Mouse (Mus musculus): ENCODE measurements at regions not wholly inside any gene's neighbourhood (a gene's known extent, or its start where the extent isn't known, plus 50 kb on each side); places are given as distances from the start of the nearest gene placed in this dataset.

DNA sequence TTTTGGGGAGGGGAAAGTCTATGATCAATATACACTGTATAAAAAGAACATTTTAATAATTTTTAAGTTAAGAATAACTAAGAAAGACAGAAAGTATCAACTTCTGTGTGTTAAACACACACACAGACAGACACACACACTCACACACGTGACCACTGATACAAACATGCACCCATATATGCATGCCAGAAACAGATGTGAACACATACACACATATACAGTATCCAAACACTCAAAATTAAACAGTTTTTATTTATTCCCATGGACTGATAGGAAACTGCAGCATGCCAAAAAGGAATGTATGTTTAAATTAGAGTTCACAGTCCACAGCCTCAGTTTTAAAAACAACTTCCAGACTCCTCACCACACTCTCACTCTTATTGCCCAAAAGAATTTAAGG lies 203.4 kb upstream of the Tbl1x start:
- Histone ChIP-seq H3K9me3 (no peaks in the 10 kb centered on the region), H3K9ac (no peak overlapping the region), H3K4me3 (no peak overlapping the region), H3K27ac (no peak overlapping the region), H3K4me2 (no peak overlapping the region), H3K27me3 (no peaks in the 10 kb centered on the region), H3K4me1 (no peaks in the 10 kb centered on the region), H3K36me3 (no peaks in the 10 kb centered on the region)
- ATAC-seq (ENCODE audit: insufficient number of reproducible peaks, low FRiP score, low TSS enrichment, low read depth) = no peak
- 43% methylated on average over 1 of the region's 1 CpGs for WGBS

- H3K27ac ChIP-seq = no peak overlapping the region
- 66% methylated on average over 3 of the region's 3 CpGs for WGBS
- ATAC-seq (ENCODE audit: insufficient number of reproducible peaks, low FRiP score, low TSS enrichment, low read depth) = no peak
- no peaks in the 10 kb centered on the region for H3K4me1 ChIP-seq
- H3K4me2 ChIP-seq = no peak overlapping the region
- no peaks in the 10 kb centered on the region for H3K36me3 ChIP-seq
- no peak overlapping the region for H3K4me3 ChIP-seq
- H3K27me3 ChIP-seq = no peaks in the 10 kb centered on the region
- H3K9me3 ChIP-seq = no peaks in the 10 kb centered on the region
- H3K9ac ChIP-seq = no peak overlapping the region
Observed at GRCm38 (mm10) chrX:77314384-77314783, 196.4 kb upstream of the Tbl1x start.

- Histone ChIP-seq H3K4me2 (no peak overlapping the region), H3K9me3 (no peaks in the 10 kb centered on the region), H3K27ac (no peak overlapping the region), H3K4me1 (no peaks in the 10 kb centered on the region), H3K36me3 (no peaks in the 10 kb centered on the region), H3K9ac (no peak overlapping the region), H3K27me3 (no peaks in the 10 kb centered on the region), H3K4me3 (no peak overlapping the region)
- 38% methylated on average over 4 of the region's 4 CpGs for WGBS
- ATAC-seq (ENCODE audit: insufficient number of reproducible peaks, low FRiP score, low TSS enrichment, low read depth) = no peak
Observed at GRCm38 (mm10) chrX:77323644-77324043, 187.2 kb upstream of the Tbl1x start.

GRCm38 (mm10) chrX:77353181-77353580 lies 157.6 kb upstream of the Tbl1x start:
- Histone ChIP-seq H3K4me3 (no peak overlapping the region), H3K27me3 (no peaks in the 10 kb centered on the region), H3K36me3 (no peaks in the 10 kb centered on the region), H3K4me1 (no peaks in the 10 kb centered on the region), H3K9me3 (no peaks in the 10 kb centered on the region), H3K9ac (no peak overlapping the region), H3K27ac (no peak overlapping the region), H3K4me2 (no peak overlapping the region)
- 25% methylated on average over 2 of the region's 2 CpGs for WGBS
- no peak for ATAC-seq (ENCODE audit: insufficient number of reproducible peaks, low FRiP score, low TSS enrichment, low read depth)

- 62% methylated on average over 2 of the region's 2 CpGs for WGBS
- H3K27ac ChIP-seq = no peak overlapping the region
Observed at GRCm38 (mm10) chrX:77360551-77360950, 150.3 kb upstream of the Tbl1x start.

DNA sequence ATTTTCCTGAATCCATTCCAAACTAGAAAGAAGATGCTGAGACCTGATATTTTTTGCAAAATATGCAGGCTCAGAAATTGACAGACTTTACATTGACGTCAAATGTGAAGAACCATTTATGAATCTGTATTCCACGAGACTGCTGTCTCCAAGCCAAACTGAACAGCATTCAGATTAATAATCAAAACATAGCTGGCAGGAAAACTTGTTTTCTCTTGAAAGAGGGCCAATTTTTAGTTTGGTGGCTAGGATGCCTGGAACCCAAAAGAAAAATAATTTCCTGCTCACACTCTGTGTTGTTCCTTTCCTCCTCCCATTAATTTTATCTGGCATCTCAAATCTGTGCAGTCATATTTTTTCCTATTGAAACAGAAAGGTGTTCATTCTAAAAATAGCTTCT lies 149.7 kb upstream of the Tbl1x start:
- H3K27me3 ChIP-seq = no peaks in the 10 kb centered on the region
- no peak overlapping the region for H3K27ac ChIP-seq
- H3K4me1 ChIP-seq = no peaks in the 10 kb centered on the region
- no peak overlapping the region for H3K9ac ChIP-seq
- H3K4me3 ChIP-seq = no peak overlapping the region
- no peaks in the 10 kb centered on the region for H3K9me3 ChIP-seq
- 48% methylated on average over 2 of the region's 2 CpGs for WGBS
- ATAC-seq (ENCODE audit: insufficient number of reproducible peaks, low FRiP score, low TSS enrichment, low read depth) = no peak
- H3K36me3 ChIP-seq = no peaks in the 10 kb centered on the region
- no peak overlapping the region for H3K4me2 ChIP-seq

More at GRCm38 (mm10) chrX:77360551-77360950, 150.3 kb upstream of the Tbl1x start:
- Histone ChIP-seq H3K4me2 (no peak overlapping the region), H3K9ac (no peak overlapping the region), H3K4me1 (no peaks in the 10 kb centered on the region), H3K9me3 (no peaks in the 10 kb centered on the region), H3K27me3 (no peaks in the 10 kb centered on the region), H3K4me3 (no peak overlapping the region), H3K36me3 (no peaks in the 10 kb centered on the region)
- no peak for ATAC-seq (ENCODE audit: insufficient number of reproducible peaks, low FRiP score, low TSS enrichment, low read depth)

DNA sequence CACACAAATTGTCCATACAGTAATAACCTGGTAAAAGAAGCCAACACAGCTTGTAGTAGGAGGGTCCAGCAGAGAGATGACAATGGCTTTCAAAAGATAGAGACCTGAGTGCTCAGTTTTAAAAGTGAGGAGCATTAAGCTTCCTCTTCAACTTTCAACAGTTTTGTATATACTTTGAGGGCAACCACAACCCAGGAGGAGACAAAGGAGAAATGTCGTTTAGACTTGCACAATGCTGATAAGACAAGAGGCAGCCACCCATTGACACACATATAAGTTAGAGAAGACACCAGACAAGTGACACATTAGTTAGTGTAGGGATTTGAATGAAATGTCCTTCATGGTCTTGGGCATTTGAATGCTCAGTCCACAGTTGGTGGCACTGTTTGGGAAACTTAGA lies 147.2 kb upstream of the Tbl1x start:
- Histone ChIP-seq H3K27ac (no peak overlapping the region), H3K9ac (no peak overlapping the region), H3K4me2 (no peak overlapping the region), H3K4me1 (no peaks in the 10 kb centered on the region), H3K9me3 (no peaks in the 10 kb centered on the region), H3K4me3 (no peak overlapping the region), H3K36me3 (no peaks in the 10 kb centered on the region), H3K27me3 (no peaks in the 10 kb centered on the region)
- 65% methylated on average over 1 of the region's 1 CpGs for WGBS
- no peak for ATAC-seq (ENCODE audit: insufficient number of reproducible peaks, low FRiP score, low TSS enrichment, low read depth)

DNA sequence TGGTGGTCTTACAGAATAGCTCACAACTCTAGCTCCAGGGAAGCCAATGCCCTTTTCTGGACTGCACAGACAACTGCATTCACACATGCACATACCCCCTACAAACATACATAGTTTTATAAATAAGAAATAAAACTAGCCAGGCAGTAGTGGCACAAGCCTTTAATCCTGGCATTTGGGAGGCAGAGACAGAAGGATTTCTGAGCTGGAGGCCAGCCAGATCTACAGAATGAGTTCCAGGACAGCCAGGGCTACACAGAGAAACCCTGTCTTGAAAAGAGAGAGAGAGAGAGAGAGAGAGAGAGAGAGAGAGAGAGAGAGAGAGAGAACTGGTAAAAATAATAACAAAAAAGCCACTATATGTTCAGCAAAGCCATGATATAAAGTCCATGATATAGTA lies 143.5 kb upstream of the Tbl1x start:
- no peaks in the 10 kb centered on the region for H3K4me1 ChIP-seq
- no peak overlapping the region for H3K4me2 ChIP-seq
- no peaks in the 10 kb centered on the region for H3K27me3 ChIP-seq
- no peaks in the 10 kb centered on the region for H3K9me3 ChIP-seq
- ATAC-seq (ENCODE audit: insufficient number of reproducible peaks, low FRiP score, low TSS enrichment, low read depth) = no peak
- no peak overlapping the region for H3K27ac ChIP-seq
- no peak overlapping the region for H3K4me3 ChIP-seq
- H3K9ac ChIP-seq = no peak overlapping the region
- H3K36me3 ChIP-seq = no peaks in the 10 kb centered on the region

DNA sequence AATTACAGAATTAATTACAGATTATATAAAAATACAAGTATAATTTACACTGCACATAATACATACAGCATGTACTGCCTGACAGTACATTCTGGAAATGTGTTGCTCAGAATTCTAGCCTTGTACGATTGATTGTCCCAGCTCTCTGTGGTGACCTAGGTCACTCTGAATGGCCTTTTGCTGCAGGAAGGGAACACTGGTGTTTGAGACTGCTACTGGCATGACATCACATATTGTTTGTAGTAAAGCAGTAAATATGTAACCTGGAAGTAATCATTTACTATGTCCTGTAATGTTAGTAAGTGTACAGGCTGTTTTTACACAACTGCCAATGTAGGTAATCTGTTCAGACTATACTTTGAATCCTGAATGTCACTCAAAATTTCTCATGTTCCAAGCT lies 123.5 kb upstream of the Tbl1x start:
- Histone ChIP-seq H3K27me3 (no peaks in the 10 kb centered on the region), H3K4me2 (no peak overlapping the region), H3K4me3 (no peak overlapping the region), H3K9ac (no peak overlapping the region), H3K9me3 (no peaks in the 10 kb centered on the region), H3K27ac (no peak overlapping the region), H3K36me3 (no peaks in the 10 kb centered on the region), H3K4me1 (no peaks in the 10 kb centered on the region)
- 62% methylated on average over 1 of the region's 1 CpGs for WGBS
- ATAC-seq (ENCODE audit: insufficient number of reproducible peaks, low FRiP score, low TSS enrichment, low read depth) = no peak

DNA sequence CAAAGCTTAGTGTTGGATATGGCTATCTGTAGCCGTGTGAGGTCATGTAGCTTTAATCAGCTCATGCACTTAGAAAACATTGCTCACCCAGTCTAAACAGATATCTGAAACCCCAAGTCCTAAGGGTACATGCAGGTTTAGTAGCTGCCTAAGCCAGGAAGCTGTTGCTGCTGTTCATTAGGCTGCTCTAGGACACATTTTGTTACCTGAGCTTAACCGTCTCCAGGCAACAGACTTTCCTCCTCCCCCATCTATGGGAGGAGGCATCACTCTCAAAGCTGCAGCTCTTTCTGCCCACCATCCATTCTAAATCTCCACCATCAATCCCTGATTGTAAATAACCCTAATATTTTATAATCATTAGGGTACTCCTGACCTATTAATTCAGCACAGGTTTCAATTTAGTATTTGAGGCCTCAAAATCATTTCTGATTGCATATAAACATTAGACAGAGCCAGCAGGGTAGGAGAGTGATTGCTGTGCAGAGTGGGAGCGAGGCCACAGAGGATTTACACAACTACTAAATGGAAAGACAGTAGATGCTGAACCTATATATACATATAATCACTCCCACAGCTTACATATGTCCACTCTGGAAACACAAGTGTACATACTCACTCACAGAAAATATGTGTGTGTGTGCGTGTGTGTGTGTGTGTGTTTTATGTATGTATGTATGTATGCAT lies 118.9 kb upstream of the Tbl1x start:
- Histone ChIP-seq H3K4me1 (no peaks in the 10 kb centered on the region), H3K4me2 (no peak overlapping the region), H3K27me3 (no peaks in the 10 kb centered on the region), H3K9me3 (no peaks in the 10 kb centered on the region), H3K27ac (no peak overlapping the region), H3K4me3 (no peak overlapping the region), H3K9ac (no peak overlapping the region), H3K36me3 (no peaks in the 10 kb centered on the region)
- ATAC-seq (ENCODE audit: insufficient number of reproducible peaks, low FRiP score, low TSS enrichment, low read depth) = no peak
- WGBS = 60% methylated on average over 4 of the region's 4 CpGs

GRCm38 (mm10) chrX:77406896-77407295 lies 103.9 kb upstream of the Tbl1x start:
- no peaks in the 10 kb centered on the region for H3K9me3 ChIP-seq
- 92% methylated on average over 3 of the region's 3 CpGs for WGBS
- ATAC-seq (ENCODE audit: insufficient number of reproducible peaks, low FRiP score, low TSS enrichment, low read depth) = no peak

DNA sequence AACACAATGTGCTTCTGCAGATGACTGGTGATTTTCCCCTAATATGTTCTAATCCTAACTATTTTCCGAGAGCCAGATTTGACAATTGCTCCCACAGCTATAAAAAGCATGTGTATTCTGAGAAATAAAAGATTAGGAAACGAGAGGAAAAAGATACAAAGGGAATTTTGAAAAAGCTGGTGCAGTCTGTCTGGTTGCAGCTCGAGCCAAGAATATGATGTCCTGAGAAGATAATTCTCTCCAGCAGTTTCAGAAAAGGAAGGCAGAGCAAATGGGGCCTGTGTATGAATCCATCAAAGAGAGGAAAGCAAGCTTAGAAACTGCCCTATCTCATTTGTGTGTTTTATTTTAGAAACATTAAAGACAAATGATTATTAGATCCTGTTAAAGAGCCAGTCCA lies 102.9 kb upstream of the Tbl1x start:
- Histone ChIP-seq H3K27me3 (no peaks in the 10 kb centered on the region), H3K9ac (no peak overlapping the region), H3K4me1 (no peaks in the 10 kb centered on the region), H3K4me2 (no peak overlapping the region), H3K27ac (no peak overlapping the region), H3K36me3 (no peaks in the 10 kb centered on the region), H3K9me3 (no peaks in the 10 kb centered on the region), H3K4me3 (no peak overlapping the region)
- WGBS = 47% methylated on average over 3 of the region's 3 CpGs
- ATAC-seq (ENCODE audit: insufficient number of reproducible peaks, low FRiP score, low TSS enrichment, low read depth) = no peak

More at GRCm38 (mm10) chrX:77406896-77407295, 103.9 kb upstream of the Tbl1x start:
- H3K4me3 ChIP-seq = no peak overlapping the region
- H3K9ac ChIP-seq = no peak overlapping the region
- H3K27ac ChIP-seq = no peak overlapping the region
- H3K4me2 ChIP-seq = no peak overlapping the region
- H3K36me3 ChIP-seq = no peaks in the 10 kb centered on the region
- no peaks in the 10 kb centered on the region for H3K4me1 ChIP-seq
- H3K27me3 ChIP-seq = no peaks in the 10 kb centered on the region

DNA sequence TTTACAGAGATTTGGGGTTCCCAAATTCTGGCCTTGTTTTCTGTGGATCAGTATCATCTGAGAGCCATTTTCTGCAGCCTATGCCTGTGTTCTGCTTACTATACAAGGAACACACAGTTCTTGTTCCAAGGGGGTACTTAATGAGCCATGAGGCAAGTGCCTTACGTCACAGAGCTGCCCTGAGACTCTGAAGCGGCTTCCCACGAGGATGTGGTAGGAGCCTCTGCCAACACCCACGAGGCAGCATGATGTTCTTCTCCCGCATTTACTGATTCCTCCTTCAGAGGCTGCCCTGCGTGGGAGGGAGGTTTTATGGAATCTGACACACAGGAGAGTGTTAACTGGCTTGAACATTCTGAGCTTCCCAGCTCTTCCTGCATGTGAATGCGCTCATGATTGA lies 101.4 kb upstream of the Tbl1x start:
- Histone ChIP-seq H3K4me1 (no peaks in the 10 kb centered on the region), H3K4me3 (no peak overlapping the region), H3K9me3 (no peaks in the 10 kb centered on the region), H3K27ac (no peak overlapping the region), H3K27me3 (no peaks in the 10 kb centered on the region), H3K4me2 (no peak overlapping the region), H3K9ac (no peak overlapping the region), H3K36me3 (no peaks in the 10 kb centered on the region)
- WGBS = 47% methylated on average over 7 of the region's 7 CpGs
- no peak for ATAC-seq (ENCODE audit: insufficient number of reproducible peaks, low FRiP score, low TSS enrichment, low read depth)
